Mouse (Mus musculus): ENCODE results near the gene Smagp.

DNA sequence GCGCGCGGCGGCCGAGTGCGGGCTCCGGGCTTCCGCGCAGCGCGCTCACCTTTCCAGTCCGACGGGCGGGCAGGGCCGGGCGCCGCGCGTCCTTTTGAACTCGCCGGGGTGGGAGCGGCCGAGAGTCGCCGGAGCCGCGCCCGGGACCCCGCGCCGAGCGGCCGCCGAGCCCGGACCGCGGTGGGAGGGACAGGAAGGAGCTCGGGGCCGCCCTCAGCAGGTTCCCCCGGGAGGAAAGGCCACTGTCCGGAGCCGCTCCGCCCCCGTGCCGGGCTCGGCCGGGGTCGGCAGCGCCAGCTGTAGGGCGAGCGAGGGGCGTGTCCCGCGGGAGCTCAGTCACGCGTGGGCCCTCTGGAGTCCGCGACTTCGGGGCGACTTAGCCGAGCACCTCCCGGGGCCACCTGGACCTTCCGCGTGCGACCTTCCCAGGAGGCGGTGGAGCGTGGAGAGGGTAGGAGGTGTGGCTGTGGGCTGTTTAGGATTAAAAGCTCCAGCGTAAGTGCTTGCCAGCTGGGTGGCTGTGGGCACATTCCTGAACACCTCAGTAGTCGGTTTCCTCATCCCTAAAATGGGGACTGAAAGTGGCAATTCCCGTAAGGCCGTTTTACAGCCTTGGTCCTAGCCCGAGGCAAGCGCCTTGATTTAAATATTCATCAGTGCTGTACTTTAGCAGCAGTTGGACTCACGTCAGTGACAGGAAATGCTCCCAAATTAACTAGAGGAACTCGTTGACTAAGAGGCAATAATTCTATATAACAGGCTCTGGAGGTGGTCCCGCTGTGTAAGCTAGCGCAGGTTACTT, at the start of gene Smagp:
- no peak for TF ChIP-seq MYOG (IDR thresholded peaks at IDR 0.05; ENCODE audit: control insufficient read depth, extremely low read depth, insufficient read length)
- TF ChIP-seq CTCF (IDR thresholded peaks at IDR 0.05; ENCODE audit: control insufficient read depth, insufficient read depth, insufficient read length) = no peak

Measured in C2C12 (cell line).